Mouse (Mus musculus): Measurements from ENCODE around the gene Pacs1.

- no peak for TF ChIP-seq EP300 (IDR thresholded peaks at IDR 0.05)
- peak; percentile 77 for TF ChIP-seq CTCF (IDR thresholded peaks at IDR 0.05)
Observed at GRCm38 (mm10) chr19:5302455-5302854, 29.5 kb upstream of the Pacs1 start.

Measured in lung, postnatal 0 days (tissue).